In genomic region chr14:79856245-79856644, GRCm38 (mm10) we compare ENCODE assay signal across 32 mouse cellular contexts.
"Had no signal": no experiment of that assay in that cellular context is flagged by ENCODE, and none has a peak within 500 bp of the region (broad histone marks: within the 10 kb centered on the region; RNA-seq: fewer than 3 reads in every experiment).

No protein-coding gene starts in this region.

- H3K9me3 ChIP-seq: limb, embryonic 10.5 days; limb, embryonic 12.5 days; limb, embryonic 13.5 days; limb, embryonic 15.5 days; liver, embryonic 15.5 days; lung, embryonic 15.5 days; midbrain, embryonic 10.5 days; midbrain, embryonic 12.5 days; midbrain, embryonic 13.5 days; midbrain, embryonic 15.5 days; neural tube, embryonic 12.5 days had no signal

- H3K36me3 ChIP-seq: limb, embryonic 10.5 days; limb, embryonic 12.5 days; limb, embryonic 13.5 days; limb, embryonic 15.5 days; liver, embryonic 12.5 days; liver, embryonic 13.5 days; liver, embryonic 15.5 days; lung, embryonic 15.5 days; midbrain, embryonic 10.5 days; midbrain, embryonic 12.5 days; midbrain, embryonic 13.5 days; midbrain, embryonic 15.5 days; neural tube, embryonic 12.5 days had no signal

- H3K4me2 ChIP-seq: limb, embryonic 12.5 days; limb, embryonic 13.5 days; limb, embryonic 15.5 days; liver, embryonic 11.5 days; liver, embryonic 12.5 days; liver, embryonic 13.5 days; liver, embryonic 15.5 days; lung, embryonic 14.5 days; lung, embryonic 15.5 days; midbrain, embryonic 11.5 days; midbrain, embryonic 12.5 days; midbrain, embryonic 13.5 days; midbrain, embryonic 15.5 days; neural tube, embryonic 12.5 days had no signal

- DNase-seq: left cerebral cortex, postnatal 4 days; liver; liver, embryonic 13.5 days; liver, postnatal 0 days; lung, adult 18-20 months; lung, adult 2 months; lung, embryonic 14.5 days; lung, postnatal 10 days; lung, postnatal 14 days; lung, postnatal 36 days; lung, postnatal 4 days; midbrain, embryonic 14.5 days had no signal

- H3K9ac ChIP-seq: limb, embryonic 12.5 days; limb, embryonic 13.5 days; limb, embryonic 15.5 days; liver, embryonic 12.5 days; liver, embryonic 13.5 days; liver, embryonic 14.5 days; liver, embryonic 15.5 days; liver, postnatal 0 days; lung, embryonic 14.5 days; lung, embryonic 15.5 days; midbrain, embryonic 12.5 days; midbrain, embryonic 13.5 days; midbrain, embryonic 15.5 days; neural tube, embryonic 12.5 days had no signal

- ATAC-seq: liver, embryonic 12.5 days; liver, postnatal 0 days; lung, postnatal 0 days; midbrain, embryonic 13.5 days; midbrain, embryonic 15.5 days; midbrain, embryonic 16.5 days had no signal

- H3K27me3 ChIP-seq: limb, embryonic 12.5 days; limb, embryonic 13.5 days; limb, embryonic 15.5 days; liver, embryonic 12.5 days; liver, embryonic 13.5 days; liver, embryonic 15.5 days; lung, embryonic 15.5 days; megakaryocyte, embryonic 14.5 days; midbrain, embryonic 15.5 days; neural tube, embryonic 12.5 days had no signal

- H3K4me3 ChIP-seq: limb, embryonic 10.5 days; limb, embryonic 12.5 days; limb, embryonic 13.5 days; limb, embryonic 15.5 days; liver, embryonic 12.5 days; liver, embryonic 13.5 days; liver, embryonic 15.5 days; lung, embryonic 15.5 days; megakaryocyte, embryonic 14.5 days; midbrain, embryonic 10.5 days; midbrain, embryonic 12.5 days; midbrain, embryonic 13.5 days; midbrain, embryonic 15.5 days; myocyte; neural tube, embryonic 12.5 days had no signal

- H3K4me1 ChIP-seq: limb, embryonic 15.5 days; liver, embryonic 12.5 days; liver, embryonic 13.5 days; liver, embryonic 15.5 days; lung, embryonic 15.5 days; megakaryocyte, embryonic 14.5 days; neural tube, embryonic 12.5 days had no signal

- H3K27ac ChIP-seq: limb, embryonic 10.5 days; limb, embryonic 12.5 days; limb, embryonic 13.5 days; limb, embryonic 15.5 days; liver, embryonic 12.5 days; liver, embryonic 13.5 days; liver, embryonic 14.5 days; liver, embryonic 15.5 days; lung, embryonic 15.5 days; macrophage; midbrain, embryonic 10.5 days; midbrain, embryonic 12.5 days; midbrain, embryonic 13.5 days; midbrain, embryonic 15.5 days; neural tube, embryonic 12.5 days had no signal
